Mouse (Mus musculus) CH12.LX (cell line): ENCODE results near the gene Arhgef28. TPM values are rescaled to one million over a fixed set of nuclear protein-coding genes. Genes with fewer than 3 reads are reported as not detected.
A peak's percentile ranks its signal among the peaks of the same experiment; 100 is the strongest.

Source experiments
- DNase-seq: peaks from one replicate; pipeline ENCODE4 v3.0.0-alpha.2; 2013; ENCODE audit errors: extremely low read depth
- H3K27ac ChIP-seq: 2 replicates; pipeline ENCODE4 v1.5.1; 2012; ENCODE audit warnings: low read depth, mild to moderate bottlenecking, control low read depth, moderate library complexity; ENCODE audit not compliant: insufficient read depth
- H3K27me3 ChIP-seq: replicated peaks from 2 replicates; pipeline ENCODE3; 2012; ENCODE audit warnings: inconsistent platforms
- H3K36me3 ChIP-seq, 2 experiments: replicated peaks in 1 of 2; 2 replicates each; pipeline versions ENCODE3 to v1.6.1; 2012; ENCODE audit warnings: inconsistent platforms in 1 of 2, low read length in 1 of 2, mild to moderate bottlenecking in 1 of 2, mixed read lengths in 1 of 2, moderate library complexity in 1 of 2; ENCODE audit not compliant: control insufficient read depth in 1 of 2, insufficient read depth in 1 of 2
- H3K4me1 ChIP-seq, 2 experiments: 2 replicates each; pipeline ENCODE4 v1.6.1; 2012; ENCODE audit warnings: inconsistent platforms in 1 of 2, moderate library complexity in 1 of 2; ENCODE audit not compliant: insufficient read depth in 2 of 2, control insufficient read depth in 1 of 2
- H3K4me2 ChIP-seq: 2 replicates; pipeline ENCODE4 v1.6.1; 2012; ENCODE audit warnings: low read depth, mild to moderate bottlenecking, control low read depth; ENCODE audit not compliant: poor library complexity, insufficient read depth, severe bottlenecking
- H3K4me3 ChIP-seq, 3 experiments: fragments of 150-350 bp in 1 of 3; sonication (generic) in 1 of 3; replicated peaks in 1 of 3; 2 replicates each; pipeline versions ENCODE3 to v1.5.1; 2011 to 2012; ENCODE audit warnings: low read depth in 2 of 3, low read length in 2 of 3, mild to moderate bottlenecking in 2 of 3, moderate library complexity in 2 of 3, control low read depth in 1 of 3, improper control_type of control experiment in 1 of 3, inconsistent platforms in 1 of 3, mixed read lengths in 1 of 3; ENCODE audit not compliant: poor library complexity in 1 of 3
- H3K79me2 ChIP-seq: replicated peaks from 2 replicates; pipeline ENCODE4 v1.6.1; 2012; ENCODE audit warnings: mild to moderate bottlenecking, moderate library complexity; ENCODE audit not compliant: control insufficient read depth, poor library complexity, insufficient read depth, severe bottlenecking; ENCODE audit errors: extremely low read depth
- H3K9ac ChIP-seq: 2 replicates; pipeline ENCODE4 v1.6.1; 2012; ENCODE audit warnings: low read depth, mild to moderate bottlenecking, control low read depth, moderate library complexity; ENCODE audit not compliant: insufficient read depth
- H3K9me3 ChIP-seq: replicated peaks from 2 replicates; pipeline ENCODE3; 2012; ENCODE audit warnings: low read length, inconsistent platforms, mixed read lengths
- BHLHE40 ChIP-seq: IDR thresholded peaks from 2 replicates; pipeline ENCODE4 v1.6.1; 2011; ENCODE audit warnings: mild to moderate bottlenecking, low read depth, low read length, improper control_type of control experiment
- CHD1 ChIP-seq: IDR thresholded peaks from 2 replicates; pipeline ENCODE4 v1.6.1; 2012; ENCODE audit warnings: low read depth, low read length, improper control_type of control experiment, inconsistent platforms
- CHD2 ChIP-seq: IDR thresholded peaks from 2 replicates; pipeline ENCODE4 v1.6.1; 2011; ENCODE audit warnings: low read length, improper control_type of control experiment
- CTCF ChIP-seq, 2 experiments: IDR thresholded peaks in 1 of 2; conservative IDR thresholded peaks in 1 of 2; 2 replicates each; pipeline ENCODE4 v1.5.1; 2011 to 2012; ENCODE audit warnings: low read depth in 2 of 2, low read length in 2 of 2, improper control_type of control experiment in 1 of 2, inconsistent platforms in 1 of 2, mild to moderate bottlenecking in 1 of 2, moderate library complexity in 1 of 2
- E2F4 ChIP-seq: IDR thresholded peaks from 2 replicates; pipeline ENCODE4 v1.6.1; 2011; ENCODE audit warnings: low read depth, low read length, improper control_type of control experiment; ENCODE audit not compliant: insufficient replicate concordance
- IRF4 ChIP-seq: IDR thresholded peaks from 2 replicates; pipeline ENCODE4 v1.6.1; 2014; ENCODE audit warnings: low read depth, mild to moderate bottlenecking, inconsistent platforms, low read length, improper control_type of control experiment
- JUN ChIP-seq: IDR thresholded peaks from 2 replicates; pipeline ENCODE4 v1.6.1; 2011; ENCODE audit warnings: low read depth, mild to moderate bottlenecking, low read length, improper control_type of control experiment, moderate library complexity; ENCODE audit not compliant: insufficient read depth
- JUND ChIP-seq: conservative IDR thresholded peaks from 2 replicates; pipeline ENCODE4 v1.6.1; 2011; ENCODE audit warnings: low read depth, low read length, improper control_type of control experiment
- KAT2A ChIP-seq: IDR thresholded peaks from 2 replicates; pipeline ENCODE4 v1.6.1; 2012; ENCODE audit warnings: low read length, improper control_type of control experiment, inconsistent platforms; ENCODE audit not compliant: insufficient replicate concordance
- MAX ChIP-seq: IDR thresholded peaks from 2 replicates; pipeline ENCODE4 v1.6.1; 2011; ENCODE audit warnings: low read length, improper control_type of control experiment
- MAZ ChIP-seq: IDR thresholded peaks from 2 replicates; pipeline ENCODE4 v1.6.1; 2012; ENCODE audit warnings: low read depth, mild to moderate bottlenecking, inconsistent platforms, low read length, improper control_type of control experiment, moderate library complexity
- MEF2A ChIP-seq: IDR thresholded peaks from 2 replicates; pipeline ENCODE4 v1.6.1; 2014; ENCODE audit warnings: low read depth, mild to moderate bottlenecking, inconsistent platforms, low read length, improper control_type of control experiment, borderline replicate concordance
- MXI1 ChIP-seq: IDR thresholded peaks from 2 replicates; pipeline ENCODE4 v1.6.1; 2011; ENCODE audit warnings: mild to moderate bottlenecking, low read depth, low read length, improper control_type of control experiment
- MYC ChIP-seq: IDR thresholded peaks from 2 replicates; pipeline ENCODE4 v1.6.1; 2011; ENCODE audit warnings: low read depth, mild to moderate bottlenecking, improper control_type of control experiment, low read length
- NELFE ChIP-seq: IDR thresholded peaks from 2 replicates; pipeline ENCODE4 v1.6.1; 2011; ENCODE audit warnings: low read depth, low read length, improper control_type of control experiment
- NRF1 ChIP-seq: IDR thresholded peaks from 2 replicates; pipeline ENCODE4 v1.6.1; 2014; ENCODE audit warnings: low read depth, mild to moderate bottlenecking, inconsistent platforms, low read length, improper control_type of control experiment, moderate library complexity
- PAX5 ChIP-seq: IDR thresholded peaks from 2 replicates; pipeline ENCODE4 v1.6.1; 2012; ENCODE audit warnings: low read length, inconsistent platforms, mixed read lengths
- RAD21 ChIP-seq: IDR thresholded peaks from 2 replicates; pipeline ENCODE4 v1.6.1; 2011; ENCODE audit warnings: low read depth, mild to moderate bottlenecking, low read length, improper control_type of control experiment, moderate library complexity
- SMC3 ChIP-seq: IDR thresholded peaks from 2 replicates; pipeline ENCODE4 v1.6.1; 2011; ENCODE audit warnings: low read depth, low read length, improper control_type of control experiment
- TBP ChIP-seq: conservative IDR thresholded peaks from 2 replicates; pipeline ENCODE4 v1.6.1; 2011; ENCODE audit warnings: low read depth, low read length, improper control_type of control experiment
- TCF12 ChIP-seq: IDR thresholded peaks from 2 replicates; pipeline ENCODE4 v1.6.1; 2014; ENCODE audit warnings: low read depth, mild to moderate bottlenecking, inconsistent platforms, low read length, improper control_type of control experiment
- UBTF ChIP-seq: IDR thresholded peaks from 2 replicates; pipeline ENCODE4 v1.6.1; 2012; ENCODE audit warnings: low read depth, mild to moderate bottlenecking, inconsistent platforms, low read length, improper control_type of control experiment, moderate library complexity
- USF1 ChIP-seq: IDR thresholded peaks from 2 replicates; pipeline ENCODE4 v1.6.1; 2014; ENCODE audit warnings: low read depth, mild to moderate bottlenecking, inconsistent platforms, low read length, improper control_type of control experiment
- USF2 ChIP-seq: conservative IDR thresholded peaks from 2 replicates; pipeline ENCODE4 v1.6.1; 2011; ENCODE audit warnings: low read depth, low read length, improper control_type of control experiment
- ZNF384 ChIP-seq: IDR thresholded peaks from 2 replicates; pipeline ENCODE4 v1.6.1; 2012; ENCODE audit warnings: low read depth, low read length, improper control_type of control experiment, inconsistent platforms
- dilution Hi-C: fragments of 300-500 bp; cut with MboI; formaldehyde crosslinking; loops from 2 replicates; pipeline ENCODE4 v1.14.3; 2020; ENCODE audit warnings: low sequenced_read_pairs; ENCODE audit not compliant: extremely low pct_unique_long_range_greater_than_20kb, extremely low pct_ligation_motif_present
- in situ Hi-C: fragments of 300-500 bp; cut with MboI; formaldehyde crosslinking; loops from 3 replicates; pipeline ENCODE4 v1.14.3; 2019; ENCODE audit warnings: low sequenced_read_pairs, low pct_ligation_motif_present, low pct_unique_long_range_greater_than_20kb, mixed read lengths
- polyA plus RNA-seq: library from polyadenylated mRNA; unstranded; fragments of >175 nt; gene quantifications from 2 replicates; pipeline ENCODE4 v1.2.1, GENCODE M21; 2012; ENCODE audit warnings: low read depth; ENCODE audit not compliant: insufficient read length
- total RNA-seq, 2 experiments: library from RNA; depleted of rRNA; stranded (reverse); fragments of 300-350 nt in 1 of 2; fragments of >200 nt in 1 of 2; gene quantifications; 2 replicates each; pipeline ENCODE4 v1.2.3; 2012 to 2014

Gene Arhgef28
- total and polyA plus RNA-seq, 3 experiments = 0.07 to 0.24 (median 0.08) TPM

GRCm38 (mm10) chr13:98226225-98226624 is 20.0 kb upstream of the Arhgef28 start:
- no peak overlapping the region for H3K4me3 ChIP-seq
- TF ChIP-seq IRF4 (no peak), JUN (no peak), MAZ (no peak), NELFE (no peak), E2F4 (no peak), CHD2 (no peak), BHLHE40 (no peak), UBTF (no peak), USF1 (no peak), NRF1 (no peak), MEF2A (no peak), JUND (no peak), ZNF384 (no peak), KAT2A (no peak), TBP (no peak)

GRCm38 (mm10) chr13:98222848-98223247 is 16.6 kb upstream of the Arhgef28 start:
- no peaks in the 10 kb centered on the region for H3K79me2 ChIP-seq
- no peak for DNase-seq
- in situ Hi-C loops = no loop called here
- TF ChIP-seq PAX5 (no peak), CHD1 (no peak), IRF4 (0 out of 2 replicates have a peak, but pooled peaks have one; percentile 18), MXI1 (no peak), USF1 (peak; percentile 52), SMC3 (peak; percentile 76), MYC (peak; percentile 86), RAD21 (peak; percentile 58), MAX (peak; percentile 89), TCF12 (no peak), BHLHE40 (0 out of 2 replicates have a peak, but pooled peaks have one; percentile 36), USF2 (peak; percentile 35; the same call in 1 of the 2 replicates), CTCF (conservative IDR thresholded peaks at IDR 0.05 in 1 of 2, IDR thresholded peaks at IDR 0.05 in 1 of 2; ENCODE audit: low read depth in 2 of 2, low read length in 2 of 2) (peak in 1 of 2 experiments; percentile 79; a peak in 2 of 4 replicates)
- dilution Hi-C loops = no loop called here
- peaks cover 4 to 8% of the 10 kb centered on the region in 2 experiments; a peak in 2 of 4 replicates for H3K4me1 ChIP-seq
- no peak overlapping the region for H3K9ac ChIP-seq
- H3K4me3 ChIP-seq = no peak overlapping the region
- H3K27me3 ChIP-seq = no peaks in the 10 kb centered on the region
- H3K27ac ChIP-seq = no peak overlapping the region
- no peaks in the 10 kb centered on the region for H3K9me3 ChIP-seq
- H3K4me2 ChIP-seq = no peak overlapping the region
- no peaks in the 10 kb centered on the region for H3K36me3 ChIP-seq

More at GRCm38 (mm10) chr13:98226225-98226624, 20.0 kb upstream of the Arhgef28 start:
- Histone ChIP-seq H3K9me3 (no peaks in the 10 kb centered on the region), H3K79me2 (no peaks in the 10 kb centered on the region), H3K27me3 (no peaks in the 10 kb centered on the region), H3K36me3 (no peaks in the 10 kb centered on the region), H3K27ac (no peak overlapping the region), H3K4me2 (no peak overlapping the region), H3K9ac (no peak overlapping the region), H3K4me1 (no peaks in the 10 kb centered on the region)
- no peak for DNase-seq
- in situ Hi-C loops = no loop called here
- dilution Hi-C loops = no loop called here
